Mouse (Mus musculus) MEL (cell line): ENCODE measurements around the gene Auts2.

ENCODE experiments used
- CTCF ChIP-seq, 3 experiments: IDR thresholded peaks in 2 of 3; conservative IDR thresholded peaks in 1 of 3; 2 replicates each; pipeline ENCODE4 v1.5.1; 2011 to 2012; ENCODE audit warnings: low read length in 3 of 3, low read depth in 2 of 3, mild to moderate bottlenecking in 2 of 3, improper control_type of control experiment in 1 of 3, inconsistent platforms in 1 of 3, mixed read lengths in 1 of 3, moderate library complexity in 1 of 3; ENCODE audit not compliant: control insufficient read depth in 1 of 3, insufficient read depth in 1 of 3, poor library complexity in 1 of 3, severe bottlenecking in 1 of 3
- GABPA ChIP-seq: IDR thresholded peaks from 2 replicates; pipeline ENCODE4 v1.6.1; 2012; ENCODE audit warnings: low read depth, mild to moderate bottlenecking, inconsistent platforms, low read length, improper control_type of control experiment, moderate library complexity
- JUND ChIP-seq: IDR thresholded peaks from 2 replicates; pipeline ENCODE4 v1.6.1; 2011; ENCODE audit warnings: low read depth, mild to moderate bottlenecking, improper control_type of control experiment, low read length
- POLR2A ChIP-seq, 2 experiments: IDR thresholded peaks; 2 replicates each; pipeline ENCODE4 v1.6.1; 2011 to 2012; ENCODE audit warnings: low read length in 2 of 2, mild to moderate bottlenecking in 2 of 2, control low read depth in 1 of 2, improper control_type of control experiment in 1 of 2, low read depth in 1 of 2, moderate library complexity in 1 of 2; ENCODE audit not compliant: control insufficient read depth in 1 of 2, insufficient read depth in 1 of 2, poor library complexity in 1 of 2
- POLR2AphosphoS2 ChIP-seq: IDR thresholded peaks from 2 replicates; pipeline ENCODE4 v1.6.1; 2011; ENCODE audit warnings: low read length, improper control_type of control experiment
- SIN3A ChIP-seq: IDR thresholded peaks from 2 replicates; pipeline ENCODE4 v1.6.1; 2012; ENCODE audit warnings: low read length, improper control_type of control experiment, inconsistent platforms
- TCF12 ChIP-seq: IDR thresholded peaks from 2 replicates; pipeline ENCODE4 v1.6.1; 2014; ENCODE audit warnings: low read depth, mild to moderate bottlenecking, inconsistent platforms, low read length, improper control_type of control experiment, moderate library complexity
- UBTF ChIP-seq: IDR thresholded peaks from 2 replicates; pipeline ENCODE4 v1.6.1; 2012; ENCODE audit warnings: low read depth, mild to moderate bottlenecking, inconsistent platforms, low read length, improper control_type of control experiment, moderate library complexity, borderline replicate concordance; ENCODE audit not compliant: insufficient read depth
- USF1 ChIP-seq: IDR thresholded peaks from 2 replicates; pipeline ENCODE4 v1.6.1; 2014; ENCODE audit warnings: low read depth, mild to moderate bottlenecking, inconsistent platforms, low read length, improper control_type of control experiment, moderate library complexity
- ZKSCAN1 ChIP-seq: IDR thresholded peaks from 2 replicates; pipeline ENCODE4 v1.6.1; 2012; ENCODE audit warnings: low read depth, mild to moderate bottlenecking, inconsistent platforms, low read length, improper control_type of control experiment, moderate library complexity

DNA sequence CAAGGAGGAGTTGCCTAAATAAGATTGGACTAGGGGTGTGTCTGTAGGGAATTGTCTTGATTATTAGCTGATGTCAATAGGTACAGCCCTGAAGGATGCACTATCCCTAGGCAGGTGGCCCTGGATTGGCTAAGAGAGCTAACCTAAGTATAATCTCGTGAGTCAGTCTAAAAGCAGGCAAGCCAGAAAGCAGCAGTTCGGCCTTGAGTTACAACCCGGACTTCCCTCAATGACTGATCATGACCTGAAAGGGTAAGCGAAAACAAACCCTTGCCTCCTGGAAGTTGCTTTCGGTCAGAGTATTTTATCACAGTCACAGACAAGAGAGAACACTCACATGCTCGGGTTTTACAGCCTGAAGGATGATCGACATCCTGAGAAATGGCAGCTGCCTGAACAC lies 998.8 kb downstream of the Auts2 start:
- TF ChIP-seq POLR2A (IDR thresholded peaks at IDR 0.05; ENCODE audit: control insufficient read depth in 1 of 2, insufficient read depth in 1 of 2, low read depth in 1 of 2, low read length in 2 of 2, poor library complexity in 1 of 2) (no peak), CTCF (IDR thresholded peaks at IDR 0.05 in 2 of 3, conservative IDR thresholded peaks at IDR 0.05 in 1 of 3; ENCODE audit: control insufficient read depth in 1 of 3, insufficient read depth in 1 of 3, low read depth in 2 of 3, low read length in 3 of 3, poor library complexity in 1 of 3, severe bottlenecking in 1 of 3) (no peak), USF1 (no peak), JUND (no peak), POLR2AphosphoS2 (no peak), ZKSCAN1 (no peak), GABPA (no peak), UBTF (no peak), TCF12 (no peak), SIN3A (no peak)
